Mouse (Mus musculus): Measurements from ENCODE around the gene Ift140. TPM values are rescaled to one million over a fixed set of nuclear protein-coding genes. Genes with fewer than 3 reads are reported as not detected.

The Ift140 gene
- polyA plus RNA-seq, 1 experiment from 2014 or later, result 13.9 TPM

GRCm38 (mm10) chr17:25100052-25100451 lies 84.2 kb downstream of the Ift140 start:
- no peak overlapping the region for H3K9ac ChIP-seq (ENCODE audit: low read depth, low read length)
- DNase-seq (ENCODE audit: low spot score) (no peak), ATAC-seq (ENCODE audit: low read depth) (no peak)
- H3K27me3 ChIP-seq (replicated peaks; ENCODE audit: control insufficient read depth, insufficient read depth, low read length), result no peaks in the 10 kb centered on the region
- peaks cover 80% of the 10 kb centered on the region for H3K36me3 ChIP-seq (ENCODE audit: control insufficient read depth, insufficient read depth, low read length)
- no peak overlapping the region for H3K4me3 ChIP-seq (ENCODE audit: low read depth, low read length)
- no peak overlapping the region for H3K4me2 ChIP-seq (ENCODE audit: low read depth, low read length)
- no peaks in the 10 kb centered on the region for H3K4me1 ChIP-seq (ENCODE audit: control insufficient read depth, insufficient read depth, low read length)
- WGBS, result 97% methylated on average over 6 of the region's 6 CpGs
- no peak overlapping the region for H3K27ac ChIP-seq (replicated peaks; ENCODE audit: low read depth, low read length)
- no peaks in the 10 kb centered on the region for H3K9me3 ChIP-seq (ENCODE audit: control insufficient read depth, low read length)

- Histone ChIP-seq H3K4me3 (ENCODE audit: low read depth, low read length) (no peak overlapping the region), H3K27ac (replicated peaks; ENCODE audit: low read depth, low read length) (no peak overlapping the region), H3K4me1 (ENCODE audit: control insufficient read depth, insufficient read depth, low read length) (no peaks in the 10 kb centered on the region), H3K27me3 (replicated peaks; ENCODE audit: control insufficient read depth, insufficient read depth, low read length) (no peaks in the 10 kb centered on the region), H3K9ac (ENCODE audit: low read depth, low read length) (no peak overlapping the region), H3K36me3 (ENCODE audit: control insufficient read depth, insufficient read depth, low read length) (peaks cover 89% of the 10 kb centered on the region), H3K9me3 (ENCODE audit: control insufficient read depth, low read length) (no peaks in the 10 kb centered on the region), H3K4me2 (ENCODE audit: low read depth, low read length) (no peak overlapping the region)
- 95% methylated on average over 11 of the region's 11 CpGs for WGBS
- DNase-seq (ENCODE audit: low spot score) (no peak), ATAC-seq (ENCODE audit: low read depth) (no peak)
Measured at GRCm38 (mm10) chr17:25101338-25101737, 85.5 kb downstream of the Ift140 start.

GRCm38 (mm10) chr17:25107786-25108185 lies 91.9 kb downstream of the Ift140 start:
- Histone ChIP-seq H3K9me3 (ENCODE audit: control insufficient read depth, low read length) (no peaks in the 10 kb centered on the region), H3K27ac (replicated peaks; ENCODE audit: low read depth, low read length) (no peak overlapping the region), H3K4me1 (ENCODE audit: control insufficient read depth, insufficient read depth, low read length) (no peaks in the 10 kb centered on the region), H3K4me2 (ENCODE audit: low read depth, low read length) (no peak overlapping the region), H3K36me3 (ENCODE audit: control insufficient read depth, insufficient read depth, low read length) (peaks cover 91% of the 10 kb centered on the region), H3K27me3 (replicated peaks; ENCODE audit: control insufficient read depth, insufficient read depth, low read length) (no peaks in the 10 kb centered on the region), H3K4me3 (ENCODE audit: low read depth, low read length) (no peak overlapping the region), H3K9ac (ENCODE audit: low read depth, low read length) (no peak overlapping the region)
- ATAC-seq (ENCODE audit: low read depth), result no peak
- 97% methylated on average over 13 of the region's 16 CpGs for WGBS
- no peak for DNase-seq (ENCODE audit: low spot score)

GRCm38 (mm10) chr17:25109578-25109977 lies 93.7 kb downstream of the Ift140 start:
- Histone ChIP-seq H3K4me2 (ENCODE audit: low read depth, low read length) (no peak overlapping the region), H3K4me1 (ENCODE audit: control insufficient read depth, insufficient read depth, low read length) (peaks cover under 1% of the 10 kb centered on the region), H3K9ac (ENCODE audit: low read depth, low read length) (no peak overlapping the region), H3K9me3 (ENCODE audit: control insufficient read depth, low read length) (no peaks in the 10 kb centered on the region), H3K4me3 (ENCODE audit: low read depth, low read length) (no peak overlapping the region), H3K27ac (replicated peaks; ENCODE audit: low read depth, low read length) (no peak overlapping the region), H3K27me3 (replicated peaks; ENCODE audit: control insufficient read depth, insufficient read depth, low read length) (no peaks in the 10 kb centered on the region), H3K36me3 (ENCODE audit: control insufficient read depth, insufficient read depth, low read length) (peaks cover 78% of the 10 kb centered on the region)
- DNase-seq (ENCODE audit: low spot score), result peak; percentile 43
- peak; percentile 50; the same call in 1 of the 2 replicates for ATAC-seq (ENCODE audit: low read depth)
- 75% methylated on average over 2 of the region's 2 CpGs for WGBS

GRCm38 (mm10) chr17:25110590-25110989 lies 94.7 kb downstream of the Ift140 start:
- DNase-seq (ENCODE audit: low spot score) (no peak), ATAC-seq (ENCODE audit: low read depth) (no peak)
- H3K4me3 ChIP-seq (ENCODE audit: low read depth, low read length), result no peak overlapping the region
- no peak overlapping the region for H3K4me2 ChIP-seq (ENCODE audit: low read depth, low read length)
- no peaks in the 10 kb centered on the region for H3K27me3 ChIP-seq (replicated peaks; ENCODE audit: control insufficient read depth, insufficient read depth, low read length)
- no peaks in the 10 kb centered on the region for H3K9me3 ChIP-seq (ENCODE audit: control insufficient read depth, low read length)
- H3K36me3 ChIP-seq (ENCODE audit: control insufficient read depth, insufficient read depth, low read length), result peaks cover 68% of the 10 kb centered on the region
- 92% methylated on average over 6 of the region's 6 CpGs for whole genome bisulfite sequencing
- no peak overlapping the region for H3K27ac ChIP-seq (replicated peaks; ENCODE audit: low read depth, low read length)
- H3K9ac ChIP-seq (ENCODE audit: low read depth, low read length), result no peak overlapping the region
- peaks cover 5% of the 10 kb centered on the region for H3K4me1 ChIP-seq (ENCODE audit: control insufficient read depth, insufficient read depth, low read length)

- no peak for DNase-seq (ENCODE audit: low spot score)
- Histone ChIP-seq H3K9me3 (ENCODE audit: control insufficient read depth, low read length) (no peaks in the 10 kb centered on the region), H3K27ac (replicated peaks; ENCODE audit: low read depth, low read length) (no peak overlapping the region), H3K4me1 (ENCODE audit: control insufficient read depth, insufficient read depth, low read length) (peaks cover 5% of the 10 kb centered on the region), H3K4me2 (ENCODE audit: low read depth, low read length) (no peak overlapping the region), H3K36me3 (ENCODE audit: control insufficient read depth, insufficient read depth, low read length) (peaks cover 62% of the 10 kb centered on the region), H3K27me3 (replicated peaks; ENCODE audit: control insufficient read depth, insufficient read depth, low read length) (no peaks in the 10 kb centered on the region), H3K9ac (ENCODE audit: low read depth, low read length) (no peak overlapping the region), H3K4me3 (ENCODE audit: low read depth, low read length) (no peak overlapping the region)
- ATAC-seq (ENCODE audit: low read depth), result no peak
- WGBS, result 90% methylated on average over 5 of the region's 5 CpGs
Measured at GRCm38 (mm10) chr17:25111220-25111619, 95.3 kb downstream of the Ift140 start.

GRCm38 (mm10) chr17:25111739-25112422 lies 96.0 kb downstream of the Ift140 start:
- H3K36me3 ChIP-seq (ENCODE audit: control insufficient read depth, insufficient read depth, low read length), result peaks cover 55% of the 10 kb centered on the region
- H3K4me1 ChIP-seq (ENCODE audit: control insufficient read depth, insufficient read depth, low read length), result peaks cover 5% of the 10 kb centered on the region
- no peaks in the 10 kb centered on the region for H3K9me3 ChIP-seq (ENCODE audit: control insufficient read depth, low read length)
- H3K27ac ChIP-seq (replicated peaks; ENCODE audit: low read depth, low read length), result no peak overlapping the region
- no peaks in the 10 kb centered on the region for H3K27me3 ChIP-seq (replicated peaks; ENCODE audit: control insufficient read depth, insufficient read depth, low read length)
- H3K4me3 ChIP-seq (ENCODE audit: low read depth, low read length), result no peak overlapping the region
- H3K9ac ChIP-seq (ENCODE audit: low read depth, low read length), result 0 out of 2 replicates have a peak overlapping the region, but pooled peaks have one; percentile 25
- WGBS, result 79% methylated on average over 8 of the region's 8 CpGs
- ATAC-seq (ENCODE audit: low read depth), result no peak
- no peak for DNase-seq (ENCODE audit: low spot score)
- H3K4me2 ChIP-seq (ENCODE audit: low read depth, low read length), result no peak overlapping the region

- Histone ChIP-seq H3K9ac (ENCODE audit: low read depth, low read length) (0 out of 2 replicates have a peak overlapping the region, but pooled peaks have one; percentile 25), H3K27ac (replicated peaks; ENCODE audit: low read depth, low read length) (no peak overlapping the region)
Measured at GRCm38 (mm10) chr17:25112423-25112810, 96.5 kb downstream of the Ift140 start.

More at GRCm38 (mm10) chr17:25112423-25112810, 96.5 kb downstream of the Ift140 start:
- Histone ChIP-seq H3K27me3 (replicated peaks; ENCODE audit: control insufficient read depth, insufficient read depth, low read length) (no peaks in the 10 kb centered on the region), H3K4me2 (ENCODE audit: low read depth, low read length) (no peak overlapping the region), H3K4me1 (ENCODE audit: control insufficient read depth, insufficient read depth, low read length) (peaks cover 5% of the 10 kb centered on the region), H3K9me3 (ENCODE audit: control insufficient read depth, low read length) (no peaks in the 10 kb centered on the region), H3K36me3 (ENCODE audit: control insufficient read depth, insufficient read depth, low read length) (peaks cover 50% of the 10 kb centered on the region), H3K4me3 (ENCODE audit: low read depth, low read length) (no peak overlapping the region)
- DNase-seq (ENCODE audit: low spot score) (no peak), ATAC-seq (ENCODE audit: low read depth) (no peak)
- 72% methylated on average over 3 of the region's 3 CpGs for WGBS
